Mouse (Mus musculus): ENCODE results near the gene Nmur1. TPM values are rescaled to one million over a fixed set of nuclear protein-coding genes. Genes with fewer than 3 reads are reported as not detected.

The Nmur1 gene
- total and polyA plus RNA-seq, 3 experiments, result not detected

GRCm38 (mm10) chr1:86346851-86347715 lies 78.9 kb downstream of the Nmur1 start:
- Histone ChIP-seq H3K36me3 (ENCODE audit: control insufficient read depth in 1 of 2, insufficient read depth in 2 of 2, low read length in 2 of 2) (peaks cover 31 to 69% of the 10 kb centered on the region in 2 experiments), H3K79me2 (ENCODE audit: control insufficient read depth, insufficient read depth, low read length, poor library complexity) (no peaks in the 10 kb centered on the region), H3K9me3 (replicated peaks; ENCODE audit: insufficient read depth, low read length) (no peaks in the 10 kb centered on the region), H3K27ac (ENCODE audit: control insufficient read depth, low read depth, low read length) (no peak overlapping the region), H3K4me3 (ENCODE audit: control insufficient read depth in 1 of 2, insufficient read depth in 1 of 2, low read depth in 2 of 2, low read length in 2 of 2) (no peak overlapping the region), H3K27me3 (ENCODE audit: control insufficient read depth in 1 of 2, insufficient read depth in 2 of 2, low read length in 2 of 2) (no peaks in the 10 kb centered on the region), H3K4me1 (ENCODE audit: control insufficient read depth in 1 of 2, insufficient read depth in 2 of 2, low read length in 2 of 2) (peaks cover 0 to 6% of the 10 kb centered on the region in 2 experiments; a peak in 2 of 4 replicates), H3K9ac (ENCODE audit: control insufficient read depth, low read depth, low read length, poor library complexity, severe bottlenecking) (no peak overlapping the region)
- TF ChIP-seq ZMIZ1 (IDR thresholded peaks at IDR 0.05; ENCODE audit: low read depth, low read length) (peak; percentile 22; the same call in 1 of the 2 replicates), MXI1 (IDR thresholded peaks at IDR 0.05; ENCODE audit: low read depth, low read length) (no peak), MYC (IDR thresholded peaks at IDR 0.05; ENCODE audit: low read depth, low read length) (0 out of 2 replicates have a peak, but pooled peaks have one; percentile 59), ZNF384 (IDR thresholded peaks at IDR 0.05; ENCODE audit: low read depth, low read length) (peak; percentile 91), NRF1 (IDR thresholded peaks at IDR 0.05; ENCODE audit: insufficient read depth, low read depth, low read length, poor library complexity, severe bottlenecking) (no peak), SMC3 (IDR thresholded peaks at IDR 0.05; ENCODE audit: low read depth, low read length) (no peak), CTCF (IDR thresholded peaks at IDR 0.05 in 2 of 3, conservative IDR thresholded peaks at IDR 0.05 in 1 of 3; ENCODE audit: control insufficient read depth in 1 of 3, insufficient read depth in 1 of 3, low read depth in 2 of 3, low read length in 3 of 3, poor library complexity in 1 of 3, severe bottlenecking in 1 of 3) (peak in 2 of 3 experiments; percentile 32; a peak in 4 of 6 replicates), POLR2AphosphoS2 (IDR thresholded peaks at IDR 0.05; ENCODE audit: low read length) (peak; percentile 48; the same call in 1 of the 2 replicates), CHD2 (IDR thresholded peaks at IDR 0.05; ENCODE audit: low read length) (no peak), MAFK (IDR thresholded peaks at IDR 0.05; ENCODE audit: borderline replicate concordance, low read depth, low read length) (no peak), EP300 (IDR thresholded peaks at IDR 0.05; ENCODE audit: low read depth in 1 of 2, low read length in 2 of 2) (no peak), TCF12 (IDR thresholded peaks at IDR 0.05; ENCODE audit: low read depth, low read length) (no peak), GATA1 (IDR thresholded peaks at IDR 0.05; ENCODE audit: low read depth, low read length) (no peak)
- DNase-seq (ENCODE audit: low read depth, low spot score), result peak; percentile 57

DNA sequence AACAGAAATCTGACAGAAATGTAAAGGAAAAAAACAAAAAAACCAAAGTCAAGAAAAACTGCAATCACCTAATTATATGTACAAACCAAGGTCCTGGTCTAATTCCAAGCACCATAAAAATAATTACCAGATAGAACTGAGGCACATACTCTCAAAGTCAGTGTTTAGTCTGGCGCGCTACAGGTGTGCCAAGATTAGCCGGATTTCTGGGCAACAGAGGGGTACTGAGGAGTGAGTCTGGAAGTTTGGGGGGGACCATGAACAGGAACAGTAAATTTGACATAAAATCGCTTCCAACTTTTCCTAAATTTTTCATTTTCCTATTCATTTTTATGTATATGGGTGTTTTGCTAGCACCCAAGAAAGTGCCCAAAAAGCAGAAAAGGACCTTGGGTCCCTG lies 80.1 kb downstream of the Nmur1 start:
- no peak overlapping the region for H3K4me3 ChIP-seq (ENCODE audit: control insufficient read depth in 1 of 2, insufficient read depth in 1 of 2, low read depth in 2 of 2, low read length in 2 of 2)
- H3K9me3 ChIP-seq (replicated peaks; ENCODE audit: insufficient read depth, low read length), result no peaks in the 10 kb centered on the region
- no peak for DNase-seq (ENCODE audit: low read depth, low spot score)
- TF ChIP-seq POLR2A (IDR thresholded peaks at IDR 0.05; ENCODE audit: control insufficient read depth in 1 of 2, insufficient read depth in 1 of 2, low read depth in 1 of 2, low read length in 2 of 2, poor library complexity in 1 of 2) (peak in 1 of 2 experiments; percentile 26; a peak in 1 of 4 replicates), RAD21 (IDR thresholded peaks at IDR 0.05; ENCODE audit: low read depth, low read length) (no peak)
- H3K36me3 ChIP-seq (ENCODE audit: control insufficient read depth in 1 of 2, insufficient read depth in 2 of 2, low read length in 2 of 2), result peaks cover 24 to 58% of the 10 kb centered on the region in 2 experiments
- H3K27ac ChIP-seq (ENCODE audit: control insufficient read depth, low read depth, low read length), result no peak overlapping the region
- no peak overlapping the region for H3K9ac ChIP-seq (ENCODE audit: control insufficient read depth, low read depth, low read length, poor library complexity, severe bottlenecking)
- no peaks in the 10 kb centered on the region for H3K79me2 ChIP-seq (ENCODE audit: control insufficient read depth, insufficient read depth, low read length, poor library complexity)
- no peaks in the 10 kb centered on the region for H3K27me3 ChIP-seq (ENCODE audit: control insufficient read depth in 1 of 2, insufficient read depth in 2 of 2, low read length in 2 of 2)
- H3K4me1 ChIP-seq (ENCODE audit: control insufficient read depth in 1 of 2, insufficient read depth in 2 of 2, low read length in 2 of 2), result peaks cover 0 to 6% of the 10 kb centered on the region in 2 experiments; a peak in 2 of 4 replicates
